Mouse (Mus musculus): ENCODE data around the gene Unc5b.

Unc5b gene

DNA sequence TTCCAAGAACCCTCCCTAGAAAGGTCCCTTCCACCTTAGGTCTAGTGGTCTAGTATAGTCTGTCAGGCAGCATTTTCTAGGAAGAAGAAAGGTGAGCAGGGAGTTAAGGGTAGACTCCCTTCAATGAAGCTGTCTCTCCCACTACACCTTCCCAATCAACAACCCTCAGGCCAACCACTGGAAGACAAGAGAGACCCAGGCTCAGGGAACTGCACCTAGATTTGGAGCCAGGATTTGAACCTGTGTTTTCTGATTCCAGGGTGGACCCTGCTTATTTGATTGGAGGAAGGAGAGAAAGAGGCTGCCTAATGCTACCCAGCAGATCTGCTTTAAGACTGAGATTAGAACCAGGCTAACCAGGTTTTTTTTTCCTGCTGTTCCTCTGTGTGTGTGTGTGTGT lies 10.1 kb downstream of the Unc5b start:
- DNase-seq (ENCODE audit: low spot score), result no peak

GRCm38 (mm10) chr10:60820552-60820951 lies 10.8 kb downstream of the Unc5b start:
- no peak for DNase-seq (ENCODE audit: low spot score)

- DNase-seq (ENCODE audit: low spot score), result no peak
Observed at GRCm38 (mm10) chr10:60819654-60820192, 11.7 kb downstream of the Unc5b start.

DNA sequence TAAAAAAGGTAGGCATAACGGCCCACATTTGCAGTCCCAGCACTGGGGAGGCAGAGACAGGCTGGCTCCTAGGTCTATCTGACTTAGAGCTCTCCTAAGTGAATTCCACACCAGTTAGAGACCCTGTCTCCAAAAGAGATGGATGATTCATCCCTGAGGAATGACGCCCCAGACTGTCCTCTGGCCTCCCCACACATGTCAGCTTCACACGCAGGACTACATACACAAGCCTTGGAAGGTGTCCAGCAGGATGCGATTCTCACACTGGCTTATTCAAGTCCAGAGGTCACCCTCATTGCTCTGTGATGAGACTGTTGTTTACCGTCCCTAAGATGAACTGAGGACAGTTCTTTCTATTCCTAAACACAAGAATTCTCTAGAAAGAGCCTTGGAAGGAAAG lies 12.2 kb downstream of the Unc5b start:
- DNase-seq (ENCODE audit: low spot score), result no peak

DNA sequence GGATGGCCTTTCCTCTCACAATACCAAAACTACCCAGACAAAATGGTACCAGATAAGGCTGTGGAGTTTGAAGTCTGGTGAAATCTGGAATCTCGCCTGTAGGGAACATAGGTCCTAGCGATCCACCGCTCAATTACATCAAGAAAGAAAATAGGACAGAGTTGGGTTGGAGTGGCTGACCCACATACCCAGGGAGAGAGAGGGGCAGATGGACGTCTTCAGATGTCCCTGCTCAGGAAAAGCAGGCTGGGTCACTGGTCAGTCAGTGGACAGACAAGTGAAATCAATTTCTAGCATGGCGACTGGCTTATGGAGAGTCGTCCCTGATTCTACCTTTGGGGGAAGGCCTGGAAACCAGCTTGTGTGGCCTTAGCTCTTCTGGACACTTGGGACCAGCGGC lies 12.7 kb downstream of the Unc5b start:
- DNase-seq (ENCODE audit: low spot score), result no peak

DNA sequence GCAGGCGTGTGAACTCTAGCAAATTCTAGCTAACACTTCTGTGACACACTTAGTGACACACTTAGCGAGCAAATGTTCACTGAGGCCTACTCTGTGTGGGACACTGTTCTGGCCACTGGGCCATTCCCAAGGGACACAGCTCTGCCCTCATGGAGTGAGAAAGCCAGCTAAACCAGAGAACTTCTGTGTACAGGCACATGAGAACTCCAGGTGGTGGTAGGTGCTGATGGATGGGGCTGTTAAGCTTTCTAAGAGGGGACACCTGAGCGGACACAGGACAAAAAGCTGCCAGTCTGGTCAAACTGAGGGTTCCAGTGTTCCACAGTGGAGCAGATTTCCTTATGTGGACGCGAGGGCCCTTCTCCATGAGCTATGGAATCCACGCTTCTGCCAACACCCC lies 13.5 kb downstream of the Unc5b start:
- no peak for DNase-seq (ENCODE audit: low spot score)

- DNase-seq (ENCODE audit: low spot score), result peak; percentile 40
Observed at GRCm38 (mm10) chr10:60816872-60817648, 14.3 kb downstream of the Unc5b start.

GRCm38 (mm10) chr10:60815855-60816254 lies 15.5 kb downstream of the Unc5b start:
- DNase-seq (ENCODE audit: low spot score), result no peak

GRCm38 (mm10) chr10:60815059-60815458 lies 16.3 kb downstream of the Unc5b start:
- no peak for DNase-seq (ENCODE audit: low spot score)

GRCm38 (mm10) chr10:60814444-60815057 lies 16.8 kb downstream of the Unc5b start:
- DNase-seq (ENCODE audit: low spot score), result no peak

DNA sequence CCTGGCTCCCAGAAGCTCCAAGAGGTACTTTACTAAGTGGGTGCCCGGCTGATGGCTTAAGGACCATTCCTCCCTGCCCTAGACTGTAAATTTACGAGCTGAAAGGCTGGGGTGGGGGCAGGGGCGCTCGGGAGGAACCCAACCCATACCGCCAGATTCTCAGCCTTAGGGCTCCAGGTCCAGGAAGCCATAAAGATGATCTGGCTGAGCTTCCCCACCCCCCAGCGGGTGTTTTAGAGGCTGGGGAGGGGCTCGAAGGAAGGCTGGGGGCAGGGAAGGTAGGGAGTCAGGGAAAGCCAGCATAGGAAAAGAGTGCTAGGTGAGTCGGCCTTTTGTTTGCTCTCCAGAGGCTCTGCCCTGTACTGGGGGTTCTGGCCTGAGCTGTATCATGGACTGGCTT lies 17.8 kb downstream of the Unc5b start:
- no peak for DNase-seq (ENCODE audit: low spot score)

- DNase-seq (ENCODE audit: low spot score), result no peak
Observed at GRCm38 (mm10) chr10:60811792-60812525, 19.4 kb downstream of the Unc5b start.

DNA sequence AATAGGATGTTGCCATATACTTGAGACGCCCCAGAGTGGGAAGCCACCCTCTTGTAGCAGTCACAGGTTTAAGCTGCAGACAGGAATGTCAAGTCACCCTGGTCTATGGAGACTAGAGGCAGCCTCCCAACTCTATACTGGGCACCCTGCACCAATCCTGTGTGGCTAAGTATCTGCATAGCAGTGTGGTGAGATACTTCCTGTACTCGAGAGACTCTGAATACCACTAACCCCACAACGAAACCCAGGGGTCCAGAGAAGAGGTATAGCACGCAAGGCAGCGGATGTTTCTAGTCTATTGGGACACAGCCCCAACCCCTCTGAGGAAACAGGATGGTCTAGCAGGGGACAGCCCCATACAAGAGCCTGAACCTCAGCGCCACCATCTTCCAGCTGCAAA lies 22.9 kb downstream of the Unc5b start:
- no peak for DNase-seq (ENCODE audit: low spot score)

DNA sequence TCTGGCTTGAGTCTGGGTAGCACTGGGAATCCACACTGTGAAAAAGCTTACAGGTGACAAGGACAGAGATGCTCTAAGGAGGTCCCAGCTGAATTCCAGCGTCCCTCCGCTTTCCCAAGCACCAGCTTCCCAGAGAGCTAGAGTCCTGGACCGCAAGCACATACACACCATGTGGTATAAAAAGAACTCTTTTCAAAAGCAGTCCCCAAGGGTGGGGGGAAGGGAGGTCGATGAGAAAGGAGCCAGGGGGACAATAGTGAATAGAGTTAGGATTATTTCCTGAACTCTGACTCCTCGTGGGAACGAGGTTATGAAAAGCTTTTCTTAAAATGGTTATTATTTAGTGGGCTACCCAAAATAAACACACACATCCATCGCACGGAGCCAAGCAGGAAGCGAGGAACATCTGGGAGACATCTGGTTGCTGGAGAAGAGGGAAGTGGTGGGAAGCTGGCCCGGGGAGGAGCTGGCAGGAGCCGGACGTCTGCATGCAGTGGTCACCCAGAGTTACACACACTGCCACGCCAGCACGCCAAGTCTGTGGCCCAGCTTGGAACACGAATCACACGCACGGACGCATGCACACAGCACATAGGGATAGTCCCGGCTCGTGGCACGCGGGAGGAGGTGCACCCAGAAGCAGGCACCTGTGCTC lies 23.7 kb downstream of the Unc5b start:
- no peak for DNase-seq (ENCODE audit: low spot score)

DNA sequence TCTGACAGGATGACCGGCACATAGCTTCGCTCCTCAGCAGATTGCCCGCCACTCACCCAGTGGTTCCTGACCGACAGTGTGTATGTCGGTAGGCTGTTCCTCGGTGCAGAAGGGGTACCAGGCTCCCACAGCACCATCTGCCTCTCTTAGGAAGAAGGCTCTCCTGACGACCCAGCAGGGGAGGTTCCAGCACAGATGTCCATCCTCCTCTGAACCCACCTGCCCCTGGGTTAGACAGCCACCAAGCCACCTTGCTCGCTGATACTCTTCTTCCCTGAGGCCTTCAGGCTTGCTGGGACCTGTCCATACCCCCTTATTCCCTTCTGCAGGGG lies 25.2 kb downstream of the Unc5b start:
- no peak for DNase-seq (ENCODE audit: low spot score)

- no peak for DNase-seq (ENCODE audit: low spot score)
Observed at GRCm38 (mm10) chr10:60805436-60806206, 25.8 kb downstream of the Unc5b start.

- no peak for DNase-seq (ENCODE audit: low spot score)
Observed at GRCm38 (mm10) chr10:60804865-60805264, 26.5 kb downstream of the Unc5b start.

DNA sequence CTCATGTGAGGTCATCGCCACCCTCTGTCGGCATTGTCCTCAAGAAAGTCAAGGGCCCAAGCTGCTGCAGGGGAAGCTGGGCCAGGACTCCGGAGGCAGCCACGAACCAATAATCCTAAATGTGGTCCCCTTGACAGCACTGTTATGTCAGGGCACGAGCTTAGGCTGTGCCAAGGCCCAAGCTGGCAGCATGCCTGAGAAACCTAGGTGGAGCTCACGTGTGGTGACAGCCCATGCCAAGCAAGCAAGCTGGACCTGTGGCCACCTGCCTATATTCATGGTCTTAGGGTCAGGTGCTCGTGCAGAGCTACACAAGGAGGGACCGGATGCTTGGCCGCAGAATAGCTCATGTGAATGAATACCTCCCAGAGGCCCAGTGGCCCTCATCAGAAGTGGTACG lies 27.4 kb downstream of the Unc5b start:
- no peak for DNase-seq (ENCODE audit: low spot score)

- DNase-seq (ENCODE audit: low spot score), result no peak
Observed at GRCm38 (mm10) chr10:60801898-60802412, 29.4 kb downstream of the Unc5b start.

GRCm38 (mm10) chr10:60801168-60801897 lies 30.0 kb downstream of the Unc5b start:
- no peak for DNase-seq (ENCODE audit: low spot score)

All from ovary, postnatal 14 days (tissue).